Mouse (Mus musculus) embryonic fibroblast, embryonic 13.5 days (primary cell): ENCODE data around the gene Deaf1.

Source experiments
- CTCF ChIP-seq: IDR thresholded peaks from 2 replicates; pipeline ENCODE4 v1.5.1; 2011; ENCODE audit warnings: mild to moderate bottlenecking, control low read depth, low read length, moderate library complexity, borderline replicate concordance; ENCODE audit not compliant: insufficient read depth
- POLR2A ChIP-seq: IDR thresholded peaks from 2 replicates; pipeline ENCODE4 v1.6.1; 2011; ENCODE audit warnings: low read depth, mild to moderate bottlenecking, control low read depth, low read length, moderate library complexity

DNA sequence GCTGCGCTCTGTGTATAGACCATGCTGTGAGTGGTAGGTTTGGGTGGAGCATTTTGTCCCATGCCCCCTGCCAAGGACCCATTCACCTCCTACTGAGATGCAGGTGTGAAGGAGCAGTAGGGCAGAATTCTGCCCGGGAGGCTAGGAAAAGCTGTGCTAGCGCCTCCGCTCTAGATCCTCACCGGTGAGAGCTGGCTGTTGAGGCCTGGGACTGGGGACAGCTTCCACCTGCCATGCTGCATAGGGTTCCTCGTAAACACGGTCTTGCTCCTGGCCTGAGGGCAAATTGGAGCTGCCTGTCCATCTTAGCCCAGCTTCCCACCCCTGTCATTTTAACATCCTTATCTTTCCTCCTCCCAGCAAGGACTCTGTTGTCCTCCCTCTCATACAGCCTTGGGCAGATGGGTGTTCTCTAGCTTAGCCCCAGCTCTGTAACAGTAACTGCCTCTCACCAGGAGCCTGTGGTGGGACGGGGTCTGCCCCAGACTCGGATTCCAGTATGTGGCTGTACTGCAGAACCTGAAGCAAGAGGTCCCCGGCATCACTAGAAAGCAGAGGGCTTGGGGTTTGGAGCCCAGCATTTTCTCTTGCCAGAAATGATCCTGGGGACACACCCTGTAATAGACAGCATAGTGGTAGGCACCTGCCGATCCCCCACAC is 63.3 kb downstream of the Deaf1 start:
- no peak for TF ChIP-seq POLR2A
- no peak for TF ChIP-seq CTCF
